Mouse (Mus musculus) bone marrow, adult 2 months (tissue): ENCODE measurements around the gene Sipa1l2.

Experiments
- CTCF ChIP-seq: fragments of 200-500 bp; IDR thresholded peaks from 2 replicates; pipeline ENCODE4 v1.5.1; 2011; ENCODE audit warnings: low read length, control low read depth; ENCODE audit not compliant: control insufficient read depth, insufficient read depth
- POLR2A ChIP-seq: fragments of 200-500 bp; IDR thresholded peaks from 2 replicates; pipeline ENCODE4 v1.6.1; 2011; ENCODE audit warnings: low read depth, mild to moderate bottlenecking, control low read depth, low read length, borderline replicate concordance; ENCODE audit not compliant: control insufficient read depth

DNA sequence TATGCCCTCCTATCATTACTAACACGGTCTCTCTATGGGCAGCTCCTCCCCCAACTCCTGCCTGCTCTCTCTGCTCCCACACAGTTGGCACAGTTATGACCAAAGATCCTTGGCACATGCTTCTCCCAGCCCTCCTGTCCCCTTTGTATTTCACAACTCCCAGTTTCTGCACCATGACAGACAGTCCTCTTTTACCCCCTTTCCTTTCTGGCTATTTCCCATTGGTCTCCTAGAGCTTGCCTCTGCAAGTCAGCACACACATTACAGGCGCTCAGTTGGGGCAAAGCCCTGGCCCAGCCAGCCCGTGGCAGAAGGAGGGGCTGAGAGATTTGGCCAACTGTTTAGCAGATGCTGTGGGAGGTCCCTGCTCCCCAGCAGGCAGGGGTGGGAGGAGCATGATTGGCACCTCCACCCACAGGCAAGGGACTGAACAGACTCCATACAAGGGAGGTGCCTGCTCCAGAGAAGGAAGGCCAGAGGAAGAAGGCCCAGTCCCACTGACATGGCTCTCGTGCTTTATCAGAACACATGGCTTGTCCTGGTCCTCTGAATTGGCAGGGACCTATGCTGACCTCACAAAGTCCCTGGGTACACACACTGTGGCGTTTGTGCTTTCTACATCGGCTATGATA, 184.0 kb downstream of the Sipa1l2 start:
- TF ChIP-seq POLR2A (no peak), CTCF (no peak)
